Mouse (Mus musculus) CH12.LX (cell line): ENCODE results near the gene Nrgn. TPM values are rescaled to one million over a fixed set of nuclear protein-coding genes. Genes with fewer than 3 reads are reported as not detected.
A peak's percentile ranks its signal among the peaks of the same experiment; 100 is the strongest.

Source experiments
- DNase-seq: peaks from one replicate; pipeline ENCODE4 v3.0.0-alpha.2; 2013; ENCODE audit errors: extremely low read depth
- H3K27ac ChIP-seq: 2 replicates; pipeline ENCODE4 v1.5.1; 2012; ENCODE audit warnings: low read depth, mild to moderate bottlenecking, control low read depth, moderate library complexity; ENCODE audit not compliant: insufficient read depth
- H3K27me3 ChIP-seq: replicated peaks from 2 replicates; pipeline ENCODE3; 2012; ENCODE audit warnings: inconsistent platforms
- H3K36me3 ChIP-seq, 2 experiments: replicated peaks in 1 of 2; 2 replicates each; pipeline versions ENCODE3 to v1.6.1; 2012; ENCODE audit warnings: inconsistent platforms in 1 of 2, low read length in 1 of 2, mild to moderate bottlenecking in 1 of 2, mixed read lengths in 1 of 2, moderate library complexity in 1 of 2; ENCODE audit not compliant: control insufficient read depth in 1 of 2, insufficient read depth in 1 of 2
- H3K4me1 ChIP-seq, 2 experiments: 2 replicates each; pipeline ENCODE4 v1.6.1; 2012; ENCODE audit warnings: inconsistent platforms in 1 of 2, moderate library complexity in 1 of 2; ENCODE audit not compliant: insufficient read depth in 2 of 2, control insufficient read depth in 1 of 2
- H3K4me2 ChIP-seq: 2 replicates; pipeline ENCODE4 v1.6.1; 2012; ENCODE audit warnings: low read depth, mild to moderate bottlenecking, control low read depth; ENCODE audit not compliant: poor library complexity, insufficient read depth, severe bottlenecking
- H3K4me3 ChIP-seq, 3 experiments: fragments of 150-350 bp in 1 of 3; sonication (generic) in 1 of 3; replicated peaks in 1 of 3; 2 replicates each; pipeline versions ENCODE3 to v1.5.1; 2011 to 2012; ENCODE audit warnings: low read depth in 2 of 3, low read length in 2 of 3, mild to moderate bottlenecking in 2 of 3, moderate library complexity in 2 of 3, control low read depth in 1 of 3, improper control_type of control experiment in 1 of 3, inconsistent platforms in 1 of 3, mixed read lengths in 1 of 3; ENCODE audit not compliant: poor library complexity in 1 of 3
- H3K79me2 ChIP-seq: replicated peaks from 2 replicates; pipeline ENCODE4 v1.6.1; 2012; ENCODE audit warnings: mild to moderate bottlenecking, moderate library complexity; ENCODE audit not compliant: control insufficient read depth, poor library complexity, insufficient read depth, severe bottlenecking; ENCODE audit errors: extremely low read depth
- H3K9ac ChIP-seq: 2 replicates; pipeline ENCODE4 v1.6.1; 2012; ENCODE audit warnings: low read depth, mild to moderate bottlenecking, control low read depth, moderate library complexity; ENCODE audit not compliant: insufficient read depth
- H3K9me3 ChIP-seq: replicated peaks from 2 replicates; pipeline ENCODE3; 2012; ENCODE audit warnings: low read length, inconsistent platforms, mixed read lengths
- BHLHE40 ChIP-seq: IDR thresholded peaks from 2 replicates; pipeline ENCODE4 v1.6.1; 2011; ENCODE audit warnings: mild to moderate bottlenecking, low read depth, low read length, improper control_type of control experiment
- CHD2 ChIP-seq: IDR thresholded peaks from 2 replicates; pipeline ENCODE4 v1.6.1; 2011; ENCODE audit warnings: low read length, improper control_type of control experiment
- E2F4 ChIP-seq: IDR thresholded peaks from 2 replicates; pipeline ENCODE4 v1.6.1; 2011; ENCODE audit warnings: low read depth, low read length, improper control_type of control experiment; ENCODE audit not compliant: insufficient replicate concordance
- ETS1 ChIP-seq: conservative IDR thresholded peaks from 2 replicates; pipeline ENCODE4 v1.6.1; 2012; ENCODE audit warnings: low read depth, mild to moderate bottlenecking, inconsistent platforms, low read length, improper control_type of control experiment, moderate library complexity
- KAT2A ChIP-seq: IDR thresholded peaks from 2 replicates; pipeline ENCODE4 v1.6.1; 2012; ENCODE audit warnings: low read length, improper control_type of control experiment, inconsistent platforms; ENCODE audit not compliant: insufficient replicate concordance
- MAX ChIP-seq: IDR thresholded peaks from 2 replicates; pipeline ENCODE4 v1.6.1; 2011; ENCODE audit warnings: low read length, improper control_type of control experiment
- MEF2A ChIP-seq: IDR thresholded peaks from 2 replicates; pipeline ENCODE4 v1.6.1; 2014; ENCODE audit warnings: low read depth, mild to moderate bottlenecking, inconsistent platforms, low read length, improper control_type of control experiment, borderline replicate concordance
- NELFE ChIP-seq: IDR thresholded peaks from 2 replicates; pipeline ENCODE4 v1.6.1; 2011; ENCODE audit warnings: low read depth, low read length, improper control_type of control experiment
- POLR2AphosphoS2 ChIP-seq: IDR thresholded peaks from 2 replicates; pipeline ENCODE4 v1.6.1; 2011; ENCODE audit warnings: low read depth, low read length, improper control_type of control experiment
- RAD21 ChIP-seq: IDR thresholded peaks from 2 replicates; pipeline ENCODE4 v1.6.1; 2011; ENCODE audit warnings: low read depth, mild to moderate bottlenecking, low read length, improper control_type of control experiment, moderate library complexity
- SIN3A ChIP-seq: IDR thresholded peaks from 2 replicates; pipeline ENCODE4 v1.6.1; 2012; ENCODE audit warnings: low read length, improper control_type of control experiment, inconsistent platforms
- SMC3 ChIP-seq: IDR thresholded peaks from 2 replicates; pipeline ENCODE4 v1.6.1; 2011; ENCODE audit warnings: low read depth, low read length, improper control_type of control experiment
- TBP ChIP-seq: conservative IDR thresholded peaks from 2 replicates; pipeline ENCODE4 v1.6.1; 2011; ENCODE audit warnings: low read depth, low read length, improper control_type of control experiment
- TCF12 ChIP-seq: IDR thresholded peaks from 2 replicates; pipeline ENCODE4 v1.6.1; 2014; ENCODE audit warnings: low read depth, mild to moderate bottlenecking, inconsistent platforms, low read length, improper control_type of control experiment
- UBTF ChIP-seq: IDR thresholded peaks from 2 replicates; pipeline ENCODE4 v1.6.1; 2012; ENCODE audit warnings: low read depth, mild to moderate bottlenecking, inconsistent platforms, low read length, improper control_type of control experiment, moderate library complexity
- ZC3H11A ChIP-seq: IDR thresholded peaks from 2 replicates; pipeline ENCODE4 v1.6.1; 2012; ENCODE audit warnings: low read depth, mild to moderate bottlenecking, inconsistent platforms, low read length, improper control_type of control experiment
- ZMIZ1 ChIP-seq: IDR thresholded peaks from 2 replicates; pipeline ENCODE4 v1.6.1; 2012; ENCODE audit warnings: low read depth, mild to moderate bottlenecking, inconsistent platforms, low read length, improper control_type of control experiment
- dilution Hi-C: fragments of 300-500 bp; cut with MboI; formaldehyde crosslinking; loops from 2 replicates; pipeline ENCODE4 v1.14.3; 2020; ENCODE audit warnings: low sequenced_read_pairs; ENCODE audit not compliant: extremely low pct_unique_long_range_greater_than_20kb, extremely low pct_ligation_motif_present
- in situ Hi-C: fragments of 300-500 bp; cut with MboI; formaldehyde crosslinking; loops from 3 replicates; pipeline ENCODE4 v1.14.3; 2019; ENCODE audit warnings: low sequenced_read_pairs, low pct_ligation_motif_present, low pct_unique_long_range_greater_than_20kb, mixed read lengths
- polyA plus RNA-seq: library from polyadenylated mRNA; unstranded; fragments of >175 nt; gene quantifications from 2 replicates; pipeline ENCODE4 v1.2.1, GENCODE M21; 2012; ENCODE audit warnings: low read depth; ENCODE audit not compliant: insufficient read length
- total RNA-seq, 2 experiments: library from RNA; depleted of rRNA; stranded (reverse); fragments of 300-350 nt in 1 of 2; fragments of >200 nt in 1 of 2; gene quantifications; 2 replicates each; pipeline ENCODE4 v1.2.3; 2012 to 2014

Gene Nrgn
- total and polyA plus RNA-seq, 3 experiments: 0.42 to 4.1 TPM; not detected in 1

DNA sequence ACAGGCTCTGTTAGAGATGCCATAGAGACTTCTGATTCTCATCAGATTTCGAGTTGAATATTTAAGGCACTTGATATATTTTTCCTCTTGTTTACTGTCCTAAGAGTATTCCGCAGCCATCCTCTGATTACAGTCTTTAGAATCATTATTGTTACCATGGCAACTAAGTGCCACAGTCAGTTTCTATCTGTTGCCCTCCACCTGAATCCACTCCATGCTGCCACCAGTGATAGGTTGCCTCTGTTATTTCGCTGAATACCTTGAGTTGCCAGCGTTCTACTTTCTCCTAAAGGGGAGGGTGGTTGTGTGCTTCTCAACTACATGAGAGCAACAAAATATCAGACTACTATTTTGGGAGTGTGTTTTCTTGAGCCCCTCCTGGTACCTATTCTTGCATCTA is 34.0 kb upstream of the Nrgn start:
- Histone ChIP-seq H3K27me3 (peaks cover 2% of the 10 kb centered on the region), H3K79me2 (no peaks in the 10 kb centered on the region), H3K4me1 (peaks cover 4 to 16% of the 10 kb centered on the region in 2 experiments; a peak in 3 of 4 replicates), H3K36me3 (no peaks in the 10 kb centered on the region), H3K9ac (no peak overlapping the region), H3K9me3 (peaks cover 3% of the 10 kb centered on the region), H3K27ac (no peak overlapping the region), H3K4me3 (no peak overlapping the region), H3K4me2 (no peak overlapping the region)
- in situ Hi-C loops (no loop called here), dilution Hi-C loops (no loop called here)
- no peak for DNase-seq
- TF ChIP-seq UBTF (no peak), RAD21 (no peak), ETS1 (no peak), NELFE (no peak), CHD2 (no peak), ZMIZ1 (no peak), E2F4 (no peak)

DNA sequence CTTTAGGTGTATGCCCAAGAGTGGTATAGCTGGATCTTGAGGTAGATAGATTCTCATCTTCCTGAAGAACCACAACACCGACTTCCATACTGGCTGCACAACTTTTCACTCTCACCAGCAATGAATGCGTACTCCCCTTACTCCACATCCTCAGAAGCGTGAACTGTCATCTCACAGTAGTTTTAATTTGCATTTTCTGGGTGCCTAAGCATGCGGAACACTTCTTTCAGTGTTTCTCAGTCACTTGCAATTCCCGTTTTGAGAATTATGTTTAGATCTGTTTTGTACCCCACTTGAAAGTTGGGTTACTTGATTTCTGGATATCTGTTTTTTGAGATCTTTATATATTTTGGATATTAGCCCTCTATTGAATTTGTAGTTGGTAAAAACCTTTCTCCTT is 30.9 kb upstream of the Nrgn start:
- H3K27ac ChIP-seq: no peak overlapping the region
- peaks cover 4 to 20% of the 10 kb centered on the region in 2 experiments; a peak in 3 of 4 replicates for H3K4me1 ChIP-seq
- peak; percentile 37 for DNase-seq
- H3K79me2 ChIP-seq: no peaks in the 10 kb centered on the region
- no peak overlapping the region for H3K4me3 ChIP-seq
- H3K9ac ChIP-seq: no peak overlapping the region
- H3K4me2 ChIP-seq: peak overlapping the region; percentile 29
- no peaks in the 10 kb centered on the region for H3K36me3 ChIP-seq
- TF ChIP-seq BHLHE40 (peak; percentile 81), ZC3H11A (no peak), MAX (no peak), ETS1 (no peak), SMC3 (no peak), KAT2A (no peak), MEF2A (no peak)
- H3K9me3 ChIP-seq: no peaks in the 10 kb centered on the region
- in situ Hi-C loops (no loop called here), dilution Hi-C loops (no loop called here)
- peaks cover 2% of the 10 kb centered on the region for H3K27me3 ChIP-seq

DNA sequence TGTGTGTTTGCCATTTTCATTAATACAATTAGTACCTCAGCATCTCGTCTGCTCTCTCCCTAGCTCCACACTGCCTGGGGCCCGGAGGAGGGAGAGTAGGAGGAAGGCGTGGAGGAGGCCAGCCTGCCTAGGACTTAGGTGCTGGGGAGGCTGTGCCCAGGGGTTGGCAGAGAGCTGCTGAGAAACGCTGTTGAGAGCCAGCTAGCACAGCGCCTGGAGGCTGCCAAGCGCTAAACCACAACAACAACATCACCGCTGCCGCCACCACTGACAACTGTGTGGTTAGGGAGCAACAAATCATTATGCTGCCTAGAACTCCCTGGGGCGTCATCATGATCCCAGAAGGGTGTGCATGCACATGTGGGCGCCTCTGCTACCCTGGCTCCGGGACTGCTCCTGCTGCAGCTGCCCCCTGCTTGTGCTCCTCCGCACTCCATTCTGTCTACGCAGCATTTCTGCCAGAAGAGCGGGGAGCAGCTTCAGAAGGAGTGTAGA is 23.8 kb upstream of the Nrgn start:
- H3K79me2 ChIP-seq: no peaks in the 10 kb centered on the region
- no peak for DNase-seq
- dilution Hi-C loops (no loop called here), in situ Hi-C loops (no loop called here)
- H3K4me3 ChIP-seq: no peak overlapping the region
- no peaks in the 10 kb centered on the region for H3K27me3 ChIP-seq
- H3K9ac ChIP-seq: no peak overlapping the region
- TF ChIP-seq ETS1 (no peak), SIN3A (no peak), TCF12 (no peak), TBP (no peak), POLR2AphosphoS2 (no peak)
- H3K27ac ChIP-seq: no peak overlapping the region
- H3K4me1 ChIP-seq: peaks cover 4 to 13% of the 10 kb centered on the region in 2 experiments; a peak in 2 of 4 replicates
- no peaks in the 10 kb centered on the region for H3K9me3 ChIP-seq
- no peak overlapping the region for H3K4me2 ChIP-seq
- no peaks in the 10 kb centered on the region for H3K36me3 ChIP-seq
